Mouse (Mus musculus): ENCODE results near the gene Pitx2.

The Pitx2 gene

GRCm38 (mm10) chr3:129199609-129200500 lies at the start of gene Pitx2:
Pitx2 (plus strand) TSS chr3:129199878.
- DNase-seq (ENCODE audit: low read depth): no peak

GRCm38 (mm10) chr3:129150001-129150400 lies 49.7 kb upstream of the Pitx2 start:
- no peak for DNase-seq (ENCODE audit: low read depth)

- DNase-seq (ENCODE audit: low read depth): no peak
Measured at GRCm38 (mm10) chr3:129151096-129151685, 48.5 kb upstream of the Pitx2 start.

- no peak for DNase-seq (ENCODE audit: low read depth)
Measured at GRCm38 (mm10) chr3:129158812-129159370, 40.8 kb upstream of the Pitx2 start.

- DNase-seq (ENCODE audit: low read depth): peak; percentile 0
Measured at GRCm38 (mm10) chr3:129161333-129162035, 38.2 kb upstream of the Pitx2 start.

GRCm38 (mm10) chr3:129164246-129164645 lies 35.4 kb upstream of the Pitx2 start:
- no peak for DNase-seq (ENCODE audit: low read depth)

- DNase-seq (ENCODE audit: low read depth): no peak
Measured at GRCm38 (mm10) chr3:129165715-129166114, 34.0 kb upstream of the Pitx2 start.

GRCm38 (mm10) chr3:129166684-129167083 lies 33.0 kb upstream of the Pitx2 start:
- no peak for DNase-seq (ENCODE audit: low read depth)

GRCm38 (mm10) chr3:129170416-129170815 lies 29.3 kb upstream of the Pitx2 start:
- DNase-seq (ENCODE audit: low read depth): no peak

GRCm38 (mm10) chr3:129171789-129172188 lies 27.9 kb upstream of the Pitx2 start:
- no peak for DNase-seq (ENCODE audit: low read depth)

- no peak for DNase-seq (ENCODE audit: low read depth)
Measured at GRCm38 (mm10) chr3:129194436-129194835, 5.2 kb upstream of the Pitx2 start.

GRCm38 (mm10) chr3:129195036-129195435 lies 4.6 kb upstream of the Pitx2 start:
- no peak for DNase-seq (ENCODE audit: low read depth)

GRCm38 (mm10) chr3:129195816-129196549 lies 3.7 kb upstream of the Pitx2 start:
- DNase-seq (ENCODE audit: low read depth): no peak

GRCm38 (mm10) chr3:129196550-129196919 lies 3.1 kb upstream of the Pitx2 start:
- DNase-seq (ENCODE audit: low read depth): no peak

GRCm38 (mm10) chr3:129197035-129197434 lies 2.6 kb upstream of the Pitx2 start:
- DNase-seq (ENCODE audit: low read depth): no peak

GRCm38 (mm10) chr3:129197786-129198626 lies 1.7 kb upstream of the Pitx2 start:
- no peak for DNase-seq (ENCODE audit: low read depth)

GRCm38 (mm10) chr3:129198627-129198903 lies 1.1 kb upstream of the Pitx2 start:
- DNase-seq (ENCODE audit: low read depth): no peak

- no peak for DNase-seq (ENCODE audit: low read depth)
Measured at GRCm38 (mm10) chr3:129199160-129199608, 494 bp upstream of the Pitx2 start.

- no peak for DNase-seq (ENCODE audit: low read depth)
Measured at GRCm38 (mm10) chr3:129200501-129200890, 818 bp downstream of the Pitx2 start.

- DNase-seq (ENCODE audit: low read depth): no peak
Measured at GRCm38 (mm10) chr3:129201156-129201555, 1.5 kb downstream of the Pitx2 start.

- no peak for DNase-seq (ENCODE audit: low read depth)
Measured at GRCm38 (mm10) chr3:129201681-129202255, 2.1 kb downstream of the Pitx2 start.
